Mouse (Mus musculus) large intestine, adult 2 months (tissue): Measurements from ENCODE around the gene Stk11. TPM values are rescaled to one million over a fixed set of nuclear protein-coding genes. Genes with fewer than 3 reads are reported as not detected.

Source experiments
- DNase-seq: peaks from one replicate; pipeline ENCODE4 v3.0.0-alpha.2; 2012; ENCODE audit warnings: low read depth, low spot score
- WGBS: fragments of 180-500 bp; shearing (Covaris S2); methylation state at CpG from one replicate; pipeline ENCODE4 v1.1.7; 2018; 5-methylcytosine and 5-hydroxymethylcytosine counted together
- polyA plus RNA-seq: library from polyadenylated mRNA; depleted of rRNA; stranded (reverse); fragments of >200 nt; gene quantifications from 2 replicates; pipeline ENCODE4 v1.2.3, GENCODE M21; 2012

Gene Stk11
- polyA plus RNA-seq, 1 experiment, result 112 TPM

DNA sequence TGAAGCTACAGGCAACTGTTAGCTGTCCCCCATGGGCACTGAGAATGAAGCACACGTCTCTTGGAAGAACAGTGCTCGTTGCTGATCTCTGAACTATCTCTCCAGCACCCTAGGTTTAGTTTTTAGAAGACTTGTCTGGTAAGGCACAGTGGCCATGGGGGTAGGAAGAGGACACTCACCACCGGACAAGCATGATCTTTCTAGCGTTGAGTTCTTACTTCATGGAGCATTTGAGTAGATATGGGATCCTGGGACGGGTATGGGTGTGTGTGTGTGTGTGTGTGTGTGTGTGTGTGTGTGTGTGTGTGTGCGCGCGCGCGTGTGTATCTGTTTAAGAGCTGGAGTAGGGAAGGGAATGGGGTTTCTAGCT lies 25.0 kb downstream of the Stk11 start, which contains the start of gene Cbarp:
Gene Cbarp, minus strand, starts transcription at position 170 of the 370 bp plus-strand sequence.
- WGBS, result 68% methylated on average over 10 of the region's 10 CpGs
- no peak for DNase-seq

DNA sequence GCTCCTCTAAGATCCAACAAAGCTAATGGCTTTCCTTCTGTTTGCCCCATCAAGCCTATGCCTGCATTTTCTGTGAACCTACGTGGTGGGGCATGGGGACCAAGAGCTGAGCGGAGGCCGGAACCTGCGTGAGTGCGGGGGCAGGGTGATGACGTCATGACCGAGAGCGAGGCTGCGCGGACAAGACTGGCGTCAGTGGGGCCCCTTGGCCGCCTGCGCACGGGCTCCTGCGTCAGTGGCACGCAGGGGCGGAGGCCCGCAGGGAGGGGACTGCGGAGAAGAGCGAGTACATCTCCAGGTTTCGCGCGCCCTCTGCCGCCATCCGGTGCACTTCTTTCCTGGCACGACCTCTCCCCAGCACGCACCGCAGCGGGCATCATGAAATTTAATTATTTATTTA lies 25.6 kb downstream of the Stk11 start:
- under 1% methylated on average over 29 of the region's 29 CpGs for WGBS
- DNase-seq, result no peak

DNA sequence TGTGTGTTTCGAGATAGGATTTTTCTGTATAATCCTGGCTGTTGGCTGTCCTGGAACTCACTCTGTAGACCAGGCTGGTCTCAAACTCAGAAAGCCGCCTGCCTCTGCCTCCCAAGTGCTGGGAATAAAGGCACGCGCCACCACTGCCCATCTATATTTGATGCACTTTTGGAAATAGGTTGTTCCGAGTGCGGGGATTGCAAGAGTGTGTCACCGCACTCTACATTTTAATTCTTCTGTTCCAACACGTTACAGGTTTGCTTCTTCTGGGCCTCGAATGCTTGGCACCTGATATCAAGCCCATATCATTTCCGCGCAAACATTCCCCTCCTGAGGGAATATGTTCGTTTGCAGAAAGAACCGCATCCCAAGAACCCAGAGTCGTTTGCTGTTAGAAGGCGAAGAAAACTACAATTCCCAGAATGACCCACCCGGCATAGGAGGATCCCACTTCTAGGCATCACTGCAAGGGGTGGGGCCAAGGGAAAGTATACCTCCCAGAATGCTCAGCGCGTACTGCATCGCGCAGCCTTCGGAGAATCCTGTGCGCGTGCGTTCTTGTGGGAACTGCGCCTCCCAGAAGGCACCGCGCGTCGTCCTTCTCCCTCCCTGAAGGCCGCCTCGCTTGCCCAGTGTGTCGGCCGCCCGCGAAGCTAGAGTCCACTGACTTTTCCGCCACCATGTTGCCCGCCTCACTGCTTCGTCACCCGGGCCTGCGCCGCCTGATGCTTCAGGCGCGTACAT lies 26.4 kb downstream of the Stk11 start:
- peak; percentile 97 for DNase-seq
- WGBS, result under 1% methylated on average over 43 of the region's 43 CpGs

DNA sequence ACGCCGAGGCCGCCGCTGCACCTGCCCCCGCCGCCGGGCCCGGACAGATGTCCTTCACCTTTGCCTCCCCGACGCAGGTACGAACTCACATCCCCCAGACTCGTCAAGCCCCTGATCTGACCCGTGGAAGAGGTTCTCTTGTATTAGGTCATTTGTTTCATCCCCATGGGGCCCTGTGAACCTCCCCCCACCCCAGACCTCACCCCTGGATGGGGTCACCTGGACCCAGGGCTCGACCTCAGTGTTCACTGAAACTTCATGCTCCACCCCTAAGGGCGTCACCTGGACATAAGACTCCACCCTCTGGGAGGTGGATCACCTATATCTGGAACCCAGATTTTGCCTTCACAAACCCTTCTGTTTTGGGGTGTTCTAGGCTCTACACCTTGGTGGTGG lies 26.9 kb downstream of the Stk11 start:
- 1% methylated on average over 15 of the region's 15 CpGs for WGBS
- no peak for DNase-seq

DNA sequence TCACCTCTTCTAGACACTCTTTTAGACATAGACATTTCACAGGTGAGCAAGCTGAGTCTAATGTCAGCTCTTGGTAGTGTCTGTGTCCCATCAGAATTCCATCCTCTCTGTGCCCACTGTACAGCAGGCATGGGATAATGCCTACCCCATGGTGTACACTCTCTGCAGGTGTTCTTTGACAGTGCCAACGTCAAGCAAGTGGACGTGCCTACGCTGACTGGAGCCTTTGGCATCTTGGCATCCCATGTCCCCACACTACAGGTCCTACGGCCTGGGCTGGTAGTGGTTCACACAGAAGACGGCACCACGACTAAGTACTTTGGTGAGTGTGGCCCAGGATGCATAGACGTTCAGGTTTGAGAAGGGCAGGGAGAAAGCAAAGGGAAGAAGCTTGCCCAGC lies 28.1 kb downstream of the Stk11 start:
- 86% methylated on average over 7 of the region's 7 CpGs for WGBS
- DNase-seq, result no peak

DNA sequence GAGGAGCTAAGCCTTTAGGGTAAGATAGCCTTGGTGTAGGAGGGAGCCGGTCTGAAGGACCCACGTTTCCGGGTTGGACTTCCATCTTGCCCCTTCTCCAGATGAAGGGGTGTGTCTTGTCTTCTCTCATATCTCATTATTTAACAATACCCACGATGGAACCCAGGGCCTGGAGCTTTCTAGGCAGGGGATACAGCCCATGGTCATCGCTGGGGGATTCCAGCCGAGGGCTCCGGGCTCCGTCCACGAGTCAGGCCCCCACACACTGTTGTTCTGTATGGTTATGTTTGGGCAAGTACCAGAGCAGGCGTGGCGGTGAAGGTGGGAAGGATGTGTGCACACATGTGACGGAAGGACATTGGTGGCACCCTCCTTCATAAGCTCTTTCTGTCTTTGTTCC lies 28.6 kb downstream of the Stk11 start:
- no peak for DNase-seq
- WGBS, result 84% methylated on average over 12 of the region's 12 CpGs

DNA sequence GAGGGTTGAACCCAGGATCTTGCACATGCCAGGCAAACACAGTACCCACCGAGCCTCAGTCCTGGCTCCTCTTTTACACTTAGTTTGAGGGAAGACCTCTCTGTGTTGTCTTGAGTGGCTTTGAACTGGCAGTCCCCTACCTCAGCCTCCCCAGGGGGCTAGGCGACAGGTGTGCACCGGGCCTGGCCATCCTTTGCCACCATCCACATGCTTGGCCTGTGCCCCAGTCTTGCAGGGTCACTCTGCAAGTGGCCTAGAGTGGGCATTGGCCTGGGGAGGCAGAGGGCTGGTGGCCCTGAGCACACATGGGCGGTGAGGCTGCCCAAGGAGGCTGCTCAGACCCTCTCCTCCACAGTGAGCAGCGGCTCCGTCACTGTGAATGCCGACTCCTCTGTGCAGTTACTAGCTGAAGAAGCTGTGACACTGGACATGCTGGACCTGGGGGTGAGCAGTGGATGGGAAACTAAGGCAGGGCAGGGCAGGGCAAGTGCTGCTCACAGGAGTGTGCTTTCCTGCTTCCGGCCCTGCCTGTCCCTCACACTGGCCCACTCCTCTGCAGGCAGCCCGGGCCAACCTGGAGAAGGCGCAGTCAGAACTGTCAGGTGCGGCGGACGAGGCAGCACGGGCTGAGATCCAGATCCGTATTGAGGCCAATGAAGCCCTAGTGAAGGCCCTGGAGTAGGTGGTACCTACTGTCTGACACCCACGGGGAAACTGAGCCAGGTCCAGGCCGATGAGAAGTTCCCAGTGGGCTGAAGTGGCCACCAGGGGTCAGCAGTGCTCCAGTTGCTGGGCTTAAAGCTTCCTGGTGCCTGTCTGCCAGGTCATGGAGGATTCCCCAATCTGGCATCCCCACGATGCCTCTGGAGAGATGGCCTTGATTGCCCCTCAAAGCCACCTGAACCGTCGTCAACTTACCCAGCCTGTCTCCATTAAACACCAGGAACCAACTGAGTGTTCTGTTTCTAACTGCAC lies 29.5 kb downstream of the Stk11 start:
- DNase-seq, result no peak

DNA sequence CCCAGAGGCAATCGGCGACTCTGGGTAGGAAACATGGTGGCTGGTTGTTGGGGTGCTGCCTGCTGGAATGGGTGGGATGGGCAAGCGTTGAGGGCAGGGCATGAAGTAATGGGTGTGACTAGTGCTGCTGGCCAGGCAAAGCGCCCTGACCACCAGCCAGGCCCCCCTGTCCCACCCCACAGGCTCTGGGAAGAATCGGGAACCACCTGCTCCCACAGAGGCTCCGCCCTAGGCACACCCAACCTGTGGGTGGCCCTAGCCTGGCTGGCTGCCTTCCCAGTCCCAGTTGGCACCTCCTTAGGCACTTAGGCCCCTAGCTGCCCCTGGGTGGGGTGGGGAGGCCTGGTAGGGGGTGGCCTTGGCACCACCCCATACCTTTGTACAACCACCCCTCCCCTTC lies 30.3 kb downstream of the Stk11 start:
- WGBS, result 19% methylated on average over 6 of the region's 6 CpGs
- no peak for DNase-seq

More for the DNA sequence above, 29.5 kb downstream of the Stk11 start:
- 58% methylated on average over 20 of the region's 20 CpGs for whole genome bisulfite sequencing

DNA sequence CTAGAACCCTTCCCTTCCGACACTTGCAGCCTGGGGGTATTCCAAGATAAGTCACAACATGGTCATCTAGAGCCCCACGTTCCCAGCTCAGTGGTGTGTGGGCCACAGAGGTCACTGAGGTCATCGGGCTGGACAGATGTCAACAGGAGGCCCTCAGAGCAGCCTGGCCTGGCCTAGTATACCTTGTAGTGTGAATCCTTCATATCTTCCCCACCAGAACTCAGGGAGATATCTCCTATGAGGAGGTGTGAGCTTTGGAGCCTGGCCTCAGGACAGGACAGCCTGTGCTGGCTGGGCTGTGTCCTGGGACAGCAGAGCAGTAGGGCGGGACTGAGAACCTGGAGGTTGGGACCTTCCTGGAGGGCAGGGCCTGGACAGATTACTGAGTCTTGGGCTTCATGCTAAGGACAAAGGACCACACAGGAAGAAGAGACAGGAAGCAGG lies 31.0 kb downstream of the Stk11 start:
- 39% methylated on average over 4 of the region's 4 CpGs for WGBS
- DNase-seq, result no peak

DNA sequence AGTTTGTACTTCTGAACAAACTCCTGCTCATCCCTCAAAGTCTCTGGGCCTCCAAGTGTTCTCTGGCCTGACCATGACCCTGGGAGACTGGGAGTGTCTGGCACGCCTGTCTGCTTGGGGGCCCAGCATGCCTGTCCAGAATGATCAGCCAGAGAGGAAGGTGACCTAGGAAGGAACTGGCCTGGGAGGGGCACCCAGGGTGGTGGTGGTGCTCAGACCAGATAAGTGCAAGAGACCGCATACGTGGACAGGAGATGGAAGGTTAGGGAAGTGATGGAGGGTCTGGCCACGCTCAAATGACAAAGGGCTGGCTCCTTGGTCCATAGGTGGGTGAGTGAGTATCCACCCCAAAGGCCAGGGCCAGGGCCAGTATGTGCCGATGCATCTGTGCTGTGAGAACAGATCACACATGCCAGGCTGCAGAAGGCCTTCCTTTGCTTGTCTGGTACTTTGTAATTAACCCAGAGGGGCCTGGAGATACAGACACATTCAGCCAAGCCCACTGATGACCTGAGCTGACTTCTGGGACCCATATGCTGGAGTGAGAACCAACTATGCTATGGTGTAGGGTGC lies 31.6 kb downstream of the Stk11 start:
- 38% methylated on average over 5 of the region's 5 CpGs for WGBS
- no peak for DNase-seq

DNA sequence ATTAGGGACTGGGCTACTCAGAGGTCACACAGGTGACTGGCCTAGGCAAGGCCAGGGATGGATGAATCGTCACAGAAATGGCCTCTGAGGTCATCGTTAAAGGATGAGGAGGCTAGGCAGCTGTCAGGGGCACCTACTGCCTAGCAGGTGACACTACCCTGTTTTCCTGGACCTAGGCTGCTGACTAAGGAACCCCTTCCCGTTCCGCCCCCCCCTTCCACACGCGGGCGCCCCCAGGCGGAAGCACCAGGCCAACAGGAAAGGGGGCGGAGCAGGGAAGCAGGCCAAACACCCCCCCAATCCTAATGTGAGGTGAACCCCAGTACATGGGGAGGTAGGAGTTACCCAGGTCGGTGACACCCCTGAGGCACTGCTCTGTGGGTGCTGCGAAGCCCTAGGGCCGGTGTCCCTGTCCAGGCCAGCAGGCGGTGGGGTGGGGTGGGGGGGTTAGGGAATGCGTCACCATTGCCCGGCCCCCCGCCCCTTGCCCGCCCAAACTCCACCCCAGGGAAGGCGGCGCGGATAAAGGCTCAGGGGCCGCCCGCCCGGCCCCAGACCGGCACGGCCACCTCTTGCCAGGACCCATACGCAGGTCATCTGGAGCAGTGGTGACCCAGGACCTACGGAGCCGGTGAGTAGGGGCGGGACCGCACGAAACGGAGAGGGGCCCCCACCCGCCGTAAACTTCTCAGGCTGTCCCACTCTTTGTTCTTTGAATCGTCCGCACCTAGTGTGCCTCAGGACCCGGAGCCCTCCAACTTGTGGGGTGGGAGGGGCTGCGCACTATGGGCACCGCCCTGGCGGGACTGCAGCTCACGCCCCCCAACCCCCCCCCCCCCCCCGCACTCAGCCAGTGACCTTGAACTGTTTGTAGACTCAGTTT lies 32.4 kb downstream of the Stk11 start, which contains the start of gene Midn:
Gene Midn, plus strand, starts transcription at position 554 of the 883 bp plus-strand sequence.
- WGBS, result 1% methylated on average over 39 of the region's 42 CpGs

DNA sequence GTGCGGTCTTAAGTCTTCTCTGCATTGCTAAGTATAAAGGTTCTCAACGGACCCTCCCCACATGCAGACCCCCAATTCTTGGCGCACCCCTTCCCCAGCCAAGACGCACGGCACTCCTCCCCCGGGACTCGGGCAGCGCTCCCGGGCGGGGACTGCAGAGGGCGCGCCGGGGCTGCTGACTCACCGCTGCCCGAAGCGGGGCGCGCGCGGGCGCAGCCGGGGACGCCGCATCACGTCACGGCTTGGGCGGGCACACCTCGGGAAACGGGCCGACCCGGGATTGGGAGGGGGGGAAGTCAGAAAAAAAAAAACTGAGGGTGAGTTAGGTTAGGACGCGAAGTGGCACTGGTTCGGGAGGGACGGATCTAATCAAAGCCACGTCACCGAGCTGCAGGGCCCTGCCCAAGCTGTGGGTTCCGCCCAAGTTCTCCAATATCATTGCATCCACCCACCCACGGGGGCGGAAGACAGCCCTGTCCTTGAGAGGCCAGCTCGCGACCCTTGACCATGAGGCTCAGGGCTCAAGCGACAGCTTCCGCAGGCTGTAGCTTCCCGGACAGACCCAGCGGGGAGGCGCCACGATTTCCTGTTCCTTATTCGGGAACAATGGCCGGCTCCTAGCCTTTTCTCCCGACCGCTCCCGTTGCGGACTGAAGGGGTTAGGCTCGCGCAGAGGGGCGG lies 33.1 kb downstream of the Stk11 start:
- under 1% methylated on average over 57 of the region's 57 CpGs for WGBS
- DNase-seq, result no peak

More for the DNA sequence above, 32.4 kb downstream of the Stk11 start, which contains the start of gene Midn:
- no peak for DNase-seq

DNA sequence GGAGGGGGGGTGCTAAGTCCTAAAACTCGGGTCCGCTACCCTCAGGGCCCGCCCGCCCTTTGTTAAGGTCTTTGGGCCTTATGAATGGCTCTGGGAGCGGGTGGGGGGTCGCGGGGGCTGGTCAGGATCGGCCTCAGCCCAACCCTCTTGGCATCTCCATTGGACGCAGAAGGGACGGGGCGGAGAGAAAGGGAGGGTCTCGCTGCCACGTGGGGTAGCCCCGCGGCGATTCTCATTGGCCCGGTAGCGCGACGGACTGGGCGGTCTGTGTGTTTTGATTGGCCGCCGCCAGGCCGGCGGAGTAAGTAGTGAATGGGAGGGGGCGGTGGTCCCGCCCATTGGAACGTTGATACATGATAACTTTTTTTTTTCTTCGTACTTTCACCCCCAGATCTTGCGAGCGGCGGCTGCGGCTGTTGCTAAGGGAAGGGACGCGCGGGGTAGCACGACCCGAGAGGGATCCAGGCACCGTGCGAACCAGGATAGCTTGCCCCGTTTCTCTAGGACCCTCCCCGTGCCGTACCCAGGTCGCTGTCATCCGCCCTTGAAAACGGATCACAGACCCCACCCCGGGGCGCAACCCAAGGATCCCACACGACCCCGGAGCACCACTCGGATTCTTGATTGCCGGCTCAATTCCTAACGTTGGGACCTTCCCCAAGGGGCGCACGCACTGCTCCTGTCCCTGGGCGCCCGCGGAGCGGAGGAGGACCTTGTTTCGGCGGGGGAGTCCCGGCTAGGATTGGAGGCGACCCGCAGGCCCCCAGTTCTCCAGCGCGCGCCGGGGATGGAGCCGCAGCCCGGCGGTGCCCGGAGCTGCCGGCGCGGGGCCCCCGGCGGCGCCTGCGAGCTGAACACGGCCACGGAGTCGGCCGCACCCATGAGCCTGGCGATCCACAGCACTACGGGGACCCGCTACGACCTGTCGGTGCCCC lies 34.0 kb downstream of the Stk11 start:
- under 1% methylated on average over 88 of the region's 88 CpGs for WGBS
- DNase-seq, result no peak

DNA sequence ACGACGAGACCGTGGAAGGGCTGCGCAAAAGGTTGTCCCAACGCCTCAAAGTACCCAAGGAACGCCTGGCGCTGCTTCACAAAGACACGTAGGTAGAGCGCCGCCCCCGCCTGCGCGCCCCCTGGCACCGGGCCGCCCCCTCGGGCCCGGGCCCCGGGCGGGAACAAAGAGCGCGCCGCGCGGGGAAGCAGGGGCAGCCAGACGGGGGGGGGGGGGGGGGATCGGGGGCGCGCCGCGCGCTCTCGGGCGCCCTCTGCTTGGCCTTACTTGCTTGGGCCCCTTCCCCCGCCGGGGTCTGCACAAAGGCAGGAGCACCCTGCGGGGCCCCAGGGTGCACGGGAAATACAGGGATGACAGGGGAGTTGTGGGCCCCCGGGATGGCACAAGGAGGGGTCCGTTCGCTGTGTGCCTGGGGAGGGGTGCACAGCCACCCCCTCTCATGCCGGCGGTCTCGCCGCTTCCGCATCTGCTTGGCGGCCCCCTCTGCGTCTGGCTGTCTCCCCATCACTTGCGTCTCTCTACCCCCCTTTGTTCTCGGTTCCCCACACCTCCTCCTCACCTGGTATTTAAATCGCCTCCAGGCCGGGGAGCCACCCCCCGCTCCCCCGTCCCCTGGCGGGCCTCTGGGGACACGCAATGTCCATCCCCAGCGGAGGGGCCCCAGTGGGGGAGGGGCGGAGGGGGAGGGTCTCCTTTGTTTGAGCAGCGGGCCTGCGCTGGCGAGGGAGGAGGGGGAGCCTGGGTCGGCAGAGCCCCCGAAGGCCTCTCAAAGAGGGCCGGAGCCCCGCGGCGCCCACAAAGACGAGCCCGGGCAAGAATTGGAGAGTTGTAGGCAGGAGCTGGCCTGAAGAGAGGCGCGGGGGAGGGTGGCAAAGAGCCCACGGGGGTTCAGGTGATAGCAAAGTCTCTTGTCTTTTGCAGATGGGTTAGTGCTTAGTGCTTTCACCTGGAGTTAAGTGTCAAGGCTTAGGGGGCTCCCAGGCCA lies 34.9 kb downstream of the Stk11 start:
- 2% methylated on average over 55 of the region's 71 CpGs for WGBS
- no peak for DNase-seq

DNA sequence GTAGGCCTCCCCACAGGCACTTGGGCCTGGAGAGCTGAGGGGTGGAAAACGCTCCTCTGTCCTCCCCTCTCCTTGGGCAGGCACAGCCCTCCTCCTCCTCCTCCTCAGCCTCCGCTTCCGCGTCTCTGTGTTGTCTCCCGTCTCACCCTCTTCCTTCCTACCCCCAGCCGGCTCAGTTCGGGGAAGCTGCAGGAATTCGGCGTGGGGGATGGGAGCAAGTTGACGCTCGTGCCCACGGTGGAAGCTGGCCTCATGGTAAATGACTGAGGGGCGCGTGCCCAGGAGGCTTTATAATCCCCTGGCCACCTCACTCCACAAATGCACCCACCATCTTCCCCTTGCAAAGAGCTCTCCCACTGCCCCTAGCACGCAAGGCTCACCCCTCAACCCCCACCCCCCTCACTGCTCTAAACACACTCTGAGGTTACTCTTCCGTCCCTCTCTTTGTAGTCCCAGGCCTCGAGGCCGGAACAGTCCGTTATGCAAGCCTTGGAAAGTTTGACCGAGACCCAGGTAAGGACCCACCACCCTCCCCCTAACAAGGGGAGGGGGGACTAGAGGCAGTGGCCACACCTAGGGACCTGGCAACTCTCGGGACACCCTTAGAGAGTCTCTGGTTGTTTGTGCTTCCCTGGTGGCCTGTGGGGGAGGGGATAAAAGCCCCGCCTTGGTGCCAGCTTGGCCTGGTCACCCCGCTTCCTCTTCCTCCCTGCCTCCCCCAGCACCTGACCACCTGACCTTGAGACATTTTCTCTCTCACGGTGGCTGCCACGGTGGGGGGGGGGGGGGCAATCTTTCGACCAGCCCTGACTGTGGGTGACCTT lies 35.8 kb downstream of the Stk11 start:
- DNase-seq, result no peak
- 2% methylated on average over 26 of the region's 26 CpGs for WGBS
